Mouse (Mus musculus) MEL (cell line): ENCODE results near the gene Ifi27l2b. TPM values are rescaled to one million over a fixed set of nuclear protein-coding genes. Genes with fewer than 3 reads are reported as not detected.
"Not testable (repeated sequence)": the region's sequence is repeated elsewhere in the genome, so short reads cannot be mapped to it uniquely, and the experiment has no call there.

Experiments
- DNase-seq: peaks from one replicate; pipeline ENCODE4 v3.0.0; 2011; ENCODE audit warnings: low read depth, low spot score
- H3K27ac ChIP-seq: 2 replicates; pipeline ENCODE4 v1.5.1; 2012; ENCODE audit warnings: low read depth, mild to moderate bottlenecking, control low read depth, low read length, moderate library complexity; ENCODE audit not compliant: control insufficient read depth
- H3K27me3 ChIP-seq, 2 experiments: fragments of 150-350 bp in 1 of 2; sonication (generic) in 1 of 2; 2 replicates each; pipeline ENCODE4 v1.6.1; 2012; ENCODE audit warnings: low read length in 2 of 2, mild to moderate bottlenecking in 2 of 2, improper control_type of control experiment in 1 of 2, moderate library complexity in 1 of 2; ENCODE audit not compliant: insufficient read depth in 2 of 2, control insufficient read depth in 1 of 2
- H3K36me3 ChIP-seq, 2 experiments: 2 replicates each; pipeline ENCODE4 v1.6.1; 2012 to 2014; ENCODE audit warnings: low read length in 2 of 2, improper control_type of control experiment in 1 of 2, inconsistent platforms in 1 of 2, mild to moderate bottlenecking in 1 of 2; ENCODE audit not compliant: insufficient read depth in 2 of 2, control insufficient read depth in 1 of 2
- H3K4me1 ChIP-seq, 2 experiments: fragments of 150-350 bp in 1 of 2; sonication (generic) in 1 of 2; 2 replicates each; pipeline ENCODE4 v1.6.1; 2012; ENCODE audit warnings: low read length in 2 of 2, improper control_type of control experiment in 1 of 2, mild to moderate bottlenecking in 1 of 2; ENCODE audit not compliant: insufficient read depth in 2 of 2, control insufficient read depth in 1 of 2
- H3K4me3 ChIP-seq, 2 experiments: fragments of 150-350 bp in 1 of 2; sonication (generic) in 1 of 2; 2 replicates each; pipeline ENCODE4 v1.5.1; 2012; ENCODE audit warnings: low read depth in 2 of 2, low read length in 2 of 2, mild to moderate bottlenecking in 2 of 2, moderate library complexity in 2 of 2, control low read depth in 1 of 2, improper control_type of control experiment in 1 of 2; ENCODE audit not compliant: control insufficient read depth in 1 of 2, insufficient read depth in 1 of 2
- H3K79me2 ChIP-seq: 2 replicates; pipeline ENCODE4 v1.6.1; 2012; ENCODE audit warnings: mild to moderate bottlenecking, low read length, moderate library complexity; ENCODE audit not compliant: control insufficient read depth, poor library complexity, insufficient read depth
- H3K9ac ChIP-seq: 2 replicates; pipeline ENCODE4 v1.6.1; 2012; ENCODE audit warnings: low read depth, mild to moderate bottlenecking, control low read depth, low read length, moderate library complexity; ENCODE audit not compliant: control insufficient read depth, poor library complexity, severe bottlenecking
- H3K9me3 ChIP-seq: fragments of 150-350 bp; sonication (generic); replicated peaks from 2 replicates; pipeline ENCODE4 v1.6.1; 2012; ENCODE audit warnings: mild to moderate bottlenecking, low read length, improper control_type of control experiment, moderate library complexity; ENCODE audit not compliant: insufficient read depth
- BHLHE40 ChIP-seq: IDR thresholded peaks from 2 replicates; pipeline ENCODE4 v1.6.1; 2012; ENCODE audit warnings: low read depth, mild to moderate bottlenecking, inconsistent platforms, low read length, improper control_type of control experiment, borderline replicate concordance
- CHD1 ChIP-seq: IDR thresholded peaks from 2 replicates; pipeline ENCODE4 v1.6.1; 2012; ENCODE audit warnings: low read depth, mild to moderate bottlenecking, inconsistent platforms, low read length, improper control_type of control experiment
- CHD2 ChIP-seq: IDR thresholded peaks from 2 replicates; pipeline ENCODE4 v1.6.1; 2011; ENCODE audit warnings: low read length, improper control_type of control experiment
- ELF1 ChIP-seq: IDR thresholded peaks from 2 replicates; pipeline ENCODE4 v1.6.1; 2014; ENCODE audit warnings: low read depth, mild to moderate bottlenecking, inconsistent platforms, low read length, improper control_type of control experiment, moderate library complexity
- EP300 ChIP-seq, 2 experiments: IDR thresholded peaks; 2 replicates each; pipeline ENCODE4 v1.6.1; 2011; ENCODE audit warnings: improper control_type of control experiment in 2 of 2, low read length in 2 of 2, low read depth in 1 of 2, mild to moderate bottlenecking in 1 of 2
- ETS1 ChIP-seq: IDR thresholded peaks from 2 replicates; pipeline ENCODE4 v1.6.1; 2012; ENCODE audit warnings: low read depth, mild to moderate bottlenecking, inconsistent platforms, low read length, improper control_type of control experiment, moderate library complexity
- GABPA ChIP-seq: IDR thresholded peaks from 2 replicates; pipeline ENCODE4 v1.6.1; 2012; ENCODE audit warnings: low read depth, mild to moderate bottlenecking, inconsistent platforms, low read length, improper control_type of control experiment, moderate library complexity
- HCFC1 ChIP-seq: IDR thresholded peaks from 2 replicates; pipeline ENCODE4 v1.6.1; 2012; ENCODE audit warnings: low read depth, mild to moderate bottlenecking, inconsistent platforms, low read length, improper control_type of control experiment, moderate library complexity
- MAFK ChIP-seq: IDR thresholded peaks from 2 replicates; pipeline ENCODE4 v1.6.1; 2011; ENCODE audit warnings: low read depth, mild to moderate bottlenecking, low read length, improper control_type of control experiment, borderline replicate concordance
- MEF2A ChIP-seq: IDR thresholded peaks from 2 replicates; pipeline ENCODE4 v1.6.1; 2014; ENCODE audit warnings: low read depth, mild to moderate bottlenecking, inconsistent platforms, low read length, improper control_type of control experiment; ENCODE audit not compliant: poor library complexity, insufficient replicate concordance, severe bottlenecking; ENCODE audit errors: extremely low read depth
- MXI1 ChIP-seq: IDR thresholded peaks from 2 replicates; pipeline ENCODE4 v1.6.1; 2011; ENCODE audit warnings: mild to moderate bottlenecking, low read depth, low read length, improper control_type of control experiment
- MYB ChIP-seq: IDR thresholded peaks from 2 replicates; pipeline ENCODE4 v1.6.1; 2011; ENCODE audit warnings: mild to moderate bottlenecking, low read depth, low read length, improper control_type of control experiment
- NELFE ChIP-seq: IDR thresholded peaks from 2 replicates; pipeline ENCODE4 v1.6.1; 2011; ENCODE audit warnings: low read depth, low read length, improper control_type of control experiment
- POLR2AphosphoS2 ChIP-seq: IDR thresholded peaks from 2 replicates; pipeline ENCODE4 v1.6.1; 2011; ENCODE audit warnings: low read length, improper control_type of control experiment
- POLR2AphosphoS5 ChIP-seq: IDR thresholded peaks from 2 replicates; pipeline ENCODE4 v1.6.1; 2012; ENCODE audit warnings: low read depth, borderline replicate concordance, mild to moderate bottlenecking, inconsistent platforms, low read length, moderate library complexity, mixed read lengths
- RCOR1 ChIP-seq: IDR thresholded peaks from 2 replicates; pipeline ENCODE4 v1.6.1; 2012; ENCODE audit warnings: low read depth, mild to moderate bottlenecking, inconsistent platforms, low read length, improper control_type of control experiment
- SMC3 ChIP-seq: IDR thresholded peaks from 2 replicates; pipeline ENCODE4 v1.6.1; 2011; ENCODE audit warnings: low read depth, low read length, improper control_type of control experiment
- TCF12 ChIP-seq: IDR thresholded peaks from 2 replicates; pipeline ENCODE4 v1.6.1; 2014; ENCODE audit warnings: low read depth, mild to moderate bottlenecking, inconsistent platforms, low read length, improper control_type of control experiment, moderate library complexity
- UBTF ChIP-seq: IDR thresholded peaks from 2 replicates; pipeline ENCODE4 v1.6.1; 2012; ENCODE audit warnings: low read depth, mild to moderate bottlenecking, inconsistent platforms, low read length, improper control_type of control experiment, moderate library complexity, borderline replicate concordance; ENCODE audit not compliant: insufficient read depth
- USF1 ChIP-seq: IDR thresholded peaks from 2 replicates; pipeline ENCODE4 v1.6.1; 2014; ENCODE audit warnings: low read depth, mild to moderate bottlenecking, inconsistent platforms, low read length, improper control_type of control experiment, moderate library complexity
- USF2 ChIP-seq, 2 experiments: IDR thresholded peaks; 2 replicates each; pipeline ENCODE4 v1.6.1; 2011 to 2012; ENCODE audit warnings: improper control_type of control experiment in 2 of 2, low read length in 2 of 2, borderline replicate concordance in 1 of 2, inconsistent platforms in 1 of 2, low read depth in 1 of 2, mild to moderate bottlenecking in 1 of 2; ENCODE audit not compliant: insufficient read depth in 1 of 2
- ZKSCAN1 ChIP-seq: IDR thresholded peaks from 2 replicates; pipeline ENCODE4 v1.6.1; 2012; ENCODE audit warnings: low read depth, mild to moderate bottlenecking, inconsistent platforms, low read length, improper control_type of control experiment, moderate library complexity
- ZNF384 ChIP-seq: IDR thresholded peaks from 2 replicates; pipeline ENCODE4 v1.6.1; 2012; ENCODE audit warnings: low read depth, mild to moderate bottlenecking, inconsistent platforms, low read length, improper control_type of control experiment
- polyA plus RNA-seq, 2 experiments: library from polyadenylated mRNA; stranded (reverse) in 1 of 2; unstranded in 1 of 2; fragments of >175 nt in 1 of 2; fragments of >200 nt in 1 of 2; gene quantifications; 2 replicates each; pipeline versions ENCODE4 v1.2.1 to v1.2.4; 2012; ENCODE audit warnings: low replicate concordance in 2 of 2, low read depth in 1 of 2; ENCODE audit not compliant: insufficient read length in 2 of 2, insufficient read depth in 1 of 2, missing spikeins in 1 of 2
- total RNA-seq: library from RNA; depleted of rRNA; stranded (reverse); fragments of 300-350 nt; gene quantifications from 2 replicates; pipeline ENCODE4 v1.2.3, GENCODE M21; 2012

The Ifi27l2b gene
- total and polyA plus RNA-seq, 3 experiments: 0.07 TPM; not detected in 2

DNA sequence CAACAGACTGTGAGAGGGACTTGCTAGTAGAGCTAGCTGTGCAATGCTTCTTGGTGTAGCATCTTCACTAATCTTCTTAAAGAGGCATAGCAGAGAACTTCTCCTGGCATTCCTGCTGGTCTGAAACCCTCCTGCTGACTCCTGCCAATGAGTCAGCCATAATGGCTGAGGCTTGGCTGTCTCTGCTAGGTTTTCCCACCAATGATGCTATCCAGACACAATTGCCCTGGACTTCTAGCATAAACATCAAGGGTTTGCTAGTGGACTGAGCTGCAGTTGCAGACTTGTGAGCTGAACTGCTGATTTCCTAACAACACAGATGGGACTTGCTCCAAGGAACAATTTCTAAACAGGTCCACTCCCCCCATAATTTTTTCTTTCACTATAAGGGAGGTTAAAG, 3.7 kb downstream of the Ifi27l2b start:
- peaks cover 0 to 4% of the 10 kb centered on the region in 2 experiments; a peak in 2 of 4 replicates for H3K27me3 ChIP-seq
- TF ChIP-seq ETS1 (no peak), USF2 (IDR thresholded peaks at IDR 0.05; ENCODE audit: borderline replicate concordance in 1 of 2, insufficient read depth in 1 of 2, low read depth in 1 of 2, low read length in 2 of 2) (no peak), TCF12 (no peak), GABPA (no peak), POLR2AphosphoS2 (no peak), CHD2 (no peak), NELFE (no peak), ZNF384 (no peak), MYB (no peak), MEF2A (no peak), ZKSCAN1 (no peak), USF1 (no peak), EP300 (IDR thresholded peaks at IDR 0.05; ENCODE audit: low read depth in 1 of 2, low read length in 2 of 2) (no peak), MXI1 (no peak), BHLHE40 (no peak), CHD1 (no peak)
- no peaks in the 10 kb centered on the region for H3K79me2 ChIP-seq
- H3K9me3 ChIP-seq: no peaks in the 10 kb centered on the region
- H3K9ac ChIP-seq: no peak overlapping the region
- no peak overlapping the region for H3K27ac ChIP-seq
- 0 out of 4 replicates have a peak, but pooled peaks cover 0 to 2% of the 10 kb centered on the region in 2 experiments for H3K36me3 ChIP-seq
- H3K4me1 ChIP-seq: peaks cover 0 to 2% of the 10 kb centered on the region in 2 experiments; a peak in 1 of 4 replicates
- no peak overlapping the region for H3K4me3 ChIP-seq
- no peak for DNase-seq

DNA sequence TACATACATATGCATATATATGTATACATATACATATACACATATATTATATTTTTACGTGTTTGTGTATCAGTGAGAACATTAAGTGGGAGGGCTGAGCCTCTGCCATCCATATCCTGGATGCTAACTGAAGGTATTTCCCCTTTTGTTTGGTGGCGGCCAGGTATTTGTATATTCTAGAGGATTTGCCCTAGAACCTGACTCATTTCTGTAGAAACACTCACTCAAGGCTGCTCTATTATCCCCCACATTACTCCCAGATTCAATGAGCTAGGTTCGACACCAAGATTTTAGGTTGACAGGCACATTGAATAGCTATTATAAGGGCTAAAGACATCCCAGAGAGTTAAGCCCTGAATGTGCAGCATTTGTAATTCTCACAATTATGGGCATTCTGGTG, 12.0 kb downstream of the Ifi27l2b start:
- Histone ChIP-seq H3K4me3 (no peak overlapping the region), H3K27me3 (no peaks in the 10 kb centered on the region; a peak in 1 of 4 replicates), H3K36me3 (no peaks in the 10 kb centered on the region), H3K79me2 (no peaks in the 10 kb centered on the region), H3K9me3 (no peaks in the 10 kb centered on the region), H3K4me1 (peaks cover 0 to 4% of the 10 kb centered on the region in 2 experiments; a peak in 2 of 4 replicates), H3K27ac (no peak overlapping the region), H3K9ac (no peak overlapping the region)
- DNase-seq: no peak
- no peak for TF ChIP-seq GABPA
- TF ChIP-seq MAFK: no peak
- TF ChIP-seq MYB: no peak
- no peak for TF ChIP-seq NELFE
- TF ChIP-seq SMC3: no peak
- no peak for TF ChIP-seq UBTF
- TF ChIP-seq ZNF384: no peak
- TF ChIP-seq ELF1: no peak
- no peak for TF ChIP-seq RCOR1
- TF ChIP-seq MEF2A: no peak
- no peak for TF ChIP-seq POLR2AphosphoS5
- no peak for TF ChIP-seq HCFC1

DNA sequence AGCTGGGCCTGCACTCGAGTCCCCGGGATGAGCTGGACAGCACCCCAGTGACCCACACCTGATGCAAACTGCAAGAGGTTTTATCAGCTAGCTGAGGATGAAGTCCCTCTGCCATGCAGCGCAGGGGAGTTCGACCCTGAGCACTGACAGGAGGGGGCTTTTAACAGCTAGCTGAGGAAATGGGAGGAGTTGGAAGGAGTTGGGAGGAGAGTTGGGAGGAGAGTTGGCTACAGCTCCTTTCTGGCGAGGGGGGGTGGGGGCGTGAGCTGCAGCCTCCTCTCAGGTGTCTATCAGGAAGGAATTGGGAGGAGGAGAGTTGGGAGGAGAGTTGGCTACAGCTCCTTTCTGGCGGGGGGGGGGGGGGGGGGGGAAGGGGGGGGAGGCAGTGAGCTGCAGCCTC, 12.8 kb downstream of the Ifi27l2b start:
- not testable (repeated sequence) for H3K27ac ChIP-seq, H3K9me3 ChIP-seq, H3K36me3 ChIP-seq, H3K4me3 ChIP-seq, H3K9ac ChIP-seq, H3K4me1 ChIP-seq, H3K79me2 ChIP-seq, H3K27me3 ChIP-seq, DNase-seq
